Mouse (Mus musculus) megakaryocyte progenitor cell, adult 5-6 weeks (primary cell): ENCODE data around the gene Drd2. TPM values are rescaled to one million over a fixed set of nuclear protein-coding genes. Genes with fewer than 3 reads are reported as not detected.

Source experiments
- ATAC-seq: replicated peaks from 2 replicates; pipeline ENCODE4 v1.8.0; 2016; ENCODE audit warnings: mild to moderate bottlenecking, moderate TSS enrichment, inconsistent platforms; ENCODE audit not compliant: poor library complexity
- total RNA-seq, 2 experiments: library from RNA; stranded (forward) in 1 of 2; stranded (reverse) in 1 of 2; fragments of 157-497, 149-512 nt in 1 of 2; fragments of 200-1000 nt in 1 of 2; gene quantifications; 2 replicates each; pipeline versions ENCODE4 v1.2.3 to v1.2.4; 2015 to 2017

The Drd2 gene
- total RNA-seq, 2 experiments from 2014 or later = not detected

DNA sequence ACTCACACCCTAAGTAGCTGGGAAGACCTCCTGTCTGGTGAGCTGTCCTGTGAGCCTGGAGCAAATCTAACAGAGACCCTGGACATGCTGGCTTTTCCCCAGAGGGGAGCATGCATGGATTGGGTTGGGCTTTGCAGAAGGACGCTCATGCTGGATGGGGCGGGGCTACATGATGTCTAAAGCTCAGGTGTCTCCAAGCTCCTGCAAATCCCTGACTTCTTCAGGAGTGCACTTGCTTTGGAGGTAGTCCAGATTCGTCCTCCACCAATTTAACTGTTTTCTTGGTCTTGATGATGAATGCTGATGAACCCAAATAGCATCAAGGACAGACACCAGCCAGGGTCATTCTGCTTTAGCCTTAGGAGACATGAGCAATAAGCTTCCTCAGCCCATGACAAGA lies 110.1 kb downstream of the Drd2 start:
- no peak for ATAC-seq

DNA sequence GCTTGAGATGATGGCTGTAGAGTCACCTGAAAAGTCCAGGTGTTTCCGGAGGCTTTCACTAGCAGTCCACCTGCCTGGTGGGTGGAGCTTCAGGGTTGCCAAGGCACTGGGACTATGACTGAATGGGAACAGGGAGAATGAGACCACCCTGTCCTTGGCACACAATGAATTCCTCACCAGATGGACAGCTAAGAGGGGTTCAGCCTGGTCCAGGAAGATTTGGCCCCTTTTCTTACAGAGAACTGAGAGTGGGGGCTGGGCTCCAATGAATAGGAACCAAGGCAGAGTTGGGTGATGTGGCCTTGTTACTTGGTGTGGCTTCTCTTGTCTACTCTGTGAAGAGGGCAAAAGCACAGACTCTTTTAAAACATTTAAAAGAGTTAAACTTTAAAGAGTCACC lies 112.0 kb downstream of the Drd2 start:
- ATAC-seq = no peak

DNA sequence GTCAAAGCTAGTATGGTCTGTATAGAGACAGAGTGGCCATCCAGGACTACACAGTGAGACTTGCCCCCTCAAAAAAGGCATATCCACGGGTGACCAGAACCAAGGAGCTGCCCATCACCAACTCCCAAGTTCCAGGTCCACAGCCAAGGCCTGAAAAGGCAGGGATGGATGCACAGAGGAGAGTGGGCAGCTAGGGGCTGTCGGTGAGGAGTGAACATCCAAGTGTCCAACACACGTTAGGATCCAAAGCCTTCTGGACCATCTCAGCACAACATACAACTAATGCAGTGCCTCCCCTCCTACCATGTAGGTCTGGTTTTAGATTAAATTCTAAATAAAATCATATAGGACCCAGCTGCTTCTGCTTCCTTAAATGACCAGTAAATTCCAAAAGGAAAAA lies 115.7 kb downstream of the Drd2 start:
- no peak for ATAC-seq

Other genes starting within 250 kb of the Drd2 start
- not detected in 2 replicates for gene Gm4894, start 90.1 kb upstream of the Drd2 start, total RNA-seq (2015)
- not detected in 2 replicates for gene Gm4894, start 90.1 kb upstream of the Drd2 start, total RNA-seq (2017)
- not detected in 2 replicates for gene Ankk1, start 86.4 kb downstream of the Drd2 start, total RNA-seq (2015)
- not detected in 2 replicates for gene Ankk1, start 86.4 kb downstream of the Drd2 start, total RNA-seq (2017)
- gene Ttc12, start 145.6 kb downstream of the Drd2 start, total RNA-seq (2015) = 1.3 TPM in 2 replicates
- 0.95 and 3.2 TPM in 2 replicates for gene Ttc12, start 145.6 kb downstream of the Drd2 start, total RNA-seq (2017)